Mouse (Mus musculus) neutrophil, adult 5-6 weeks (primary cell): ENCODE results near the gene Nek11. TPM values are rescaled to one million over a fixed set of nuclear protein-coding genes. Genes with fewer than 3 reads are reported as not detected.
"Not testable (repeated sequence)": the region's sequence is repeated elsewhere in the genome, so short reads cannot be mapped to it uniquely, and the experiment has no call there.

ENCODE experiments used
- ATAC-seq: fragments of 151-379, 151-347 bp; 2 replicates; pipeline ENCODE4 v1.8.0; 2017; ENCODE audit warnings: mild to moderate bottlenecking, moderate TSS enrichment; ENCODE audit not compliant: insufficient number of reproducible peaks, poor library complexity, low FRiP score, severe bottlenecking; ENCODE audit errors: extremely low read depth
- total RNA-seq: library from RNA; stranded (forward); fragments of 200-1000 nt; gene quantifications from 2 replicates; pipeline ENCODE4 v1.2.3, GENCODE M21; 2017

Nek11 gene
- total RNA-seq, 1 experiment from 2014 or later: 0.23 TPM

DNA sequence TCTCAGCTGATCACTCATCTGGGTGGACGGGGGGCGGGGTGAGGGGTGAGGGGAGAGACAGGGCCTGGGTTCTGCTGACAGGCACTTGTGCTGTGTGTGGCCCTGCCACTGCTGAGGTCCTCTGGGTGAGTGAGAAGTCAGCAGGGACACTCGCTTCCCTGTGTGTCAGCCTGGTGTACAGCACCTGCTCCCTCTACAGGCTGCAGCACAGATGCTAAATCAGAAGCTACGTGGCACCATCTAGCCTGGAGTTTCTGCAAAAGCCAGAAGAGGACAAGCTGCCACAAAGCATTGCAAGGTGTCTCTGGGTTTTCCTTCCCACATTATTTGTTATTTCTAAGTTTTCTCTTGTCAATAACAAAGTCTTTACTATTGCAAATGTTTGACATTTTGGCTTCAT lies 180.9 kb downstream of the Nek11 start:
- no peak for ATAC-seq

DNA sequence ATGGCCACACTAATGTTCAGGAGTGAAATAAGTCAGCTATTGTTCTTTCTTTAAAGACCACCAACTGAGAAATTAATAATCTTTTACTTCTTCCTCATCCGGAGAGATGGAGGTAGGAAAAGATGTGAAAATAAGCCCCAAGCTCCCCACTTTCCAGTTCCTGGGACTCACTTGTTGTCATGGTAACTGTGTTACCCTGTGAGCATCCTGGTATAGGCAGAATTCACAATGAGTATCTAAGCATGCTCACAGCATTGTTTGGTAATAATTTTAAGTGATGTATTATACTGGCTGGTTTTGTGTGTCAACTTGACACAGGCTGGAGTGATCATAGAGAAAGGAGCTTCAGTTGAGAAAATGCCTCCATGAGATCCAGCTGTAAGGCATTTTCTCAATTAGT lies 195.0 kb downstream of the Nek11 start:
- ATAC-seq: no peak

DNA sequence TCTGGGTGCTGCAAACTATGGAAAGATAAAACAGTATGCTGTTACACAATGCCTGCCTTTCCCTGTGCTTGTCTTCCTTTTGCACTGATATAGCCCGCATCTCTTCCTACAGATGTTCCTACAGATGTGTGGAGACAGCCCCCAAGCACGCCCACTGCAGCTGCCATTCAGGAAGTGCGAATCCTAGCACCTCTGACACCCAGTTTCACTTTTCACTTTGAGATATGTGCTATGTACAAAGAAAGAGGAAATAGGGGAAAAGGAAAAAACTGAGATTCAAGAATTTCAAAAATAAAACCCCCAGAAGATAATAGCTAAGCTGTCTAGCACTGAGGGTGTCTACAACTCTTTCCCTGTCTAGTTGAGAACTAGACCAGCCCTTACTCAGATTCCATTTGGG lies 208.6 kb downstream of the Nek11 start:
- ATAC-seq: no peak

DNA sequence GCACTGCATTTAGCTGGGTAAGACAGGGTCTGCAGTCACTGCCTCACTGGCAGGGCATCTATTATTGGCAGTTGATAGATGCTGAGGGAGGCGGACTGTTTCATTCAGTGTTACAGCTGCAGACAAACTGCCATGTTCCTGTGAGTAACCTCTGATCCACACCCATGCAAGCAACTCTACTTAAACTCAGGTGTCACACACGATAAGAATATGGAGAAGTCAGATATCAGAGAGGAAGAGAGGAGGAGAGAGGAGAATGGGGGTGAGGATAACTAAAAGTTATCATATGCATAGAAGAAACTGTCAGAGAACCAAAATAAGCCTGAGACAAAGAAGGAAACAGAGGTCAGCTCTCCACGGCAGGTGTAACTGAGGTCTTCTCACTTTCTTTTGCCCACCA lies 212.9 kb downstream of the Nek11 start:
- no peak for ATAC-seq

DNA sequence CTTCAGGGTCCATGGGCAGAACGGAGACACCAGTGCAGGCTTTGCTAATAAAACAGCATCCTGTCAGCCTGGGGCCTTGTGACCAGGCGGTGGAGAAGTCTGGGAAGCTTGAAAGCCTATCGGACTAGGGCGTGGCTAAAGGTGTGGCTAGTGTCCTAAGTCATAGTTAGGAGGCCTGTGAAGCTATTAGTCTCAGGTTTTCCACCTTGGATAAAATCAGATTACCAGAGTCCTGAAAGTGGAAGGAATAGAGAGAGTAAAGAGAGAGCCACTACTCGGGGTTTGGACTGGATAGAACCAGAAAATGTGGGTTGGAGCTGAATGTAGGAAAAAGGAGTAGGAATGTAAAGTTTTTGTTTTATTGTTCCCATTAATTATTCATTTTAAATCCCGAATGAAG lies 250.3 kb downstream of the Nek11 start, which contains the start of gene 1700080E11Rik:
TSS of gene 1700080E11Rik (minus strand) at position 101 of the 400 bp plus-strand sequence.
- ATAC-seq: no peak

DNA sequence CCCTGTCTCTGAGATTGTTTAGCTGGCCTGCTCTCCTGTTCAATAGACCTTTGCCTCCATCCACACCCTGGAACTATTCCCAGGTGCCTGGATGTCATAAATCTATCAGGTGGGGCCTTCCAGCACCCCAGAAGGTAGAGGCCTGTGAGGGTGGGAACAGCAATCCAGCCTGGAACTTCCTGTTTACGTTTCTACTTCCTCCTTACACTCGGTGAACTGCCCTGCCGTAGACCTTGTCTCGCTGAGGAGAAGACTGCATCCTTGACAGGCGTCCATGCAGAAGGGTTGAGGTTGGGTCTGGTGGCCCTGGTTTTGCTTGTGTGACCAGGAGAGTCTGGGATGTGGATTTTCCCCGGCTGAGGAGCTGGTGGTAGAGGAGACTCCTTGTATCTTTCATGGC lies 256.1 kb downstream of the Nek11 start:
- ATAC-seq: no peak

- ATAC-seq: no peak
Observed at GRCm38 (mm10) chr9:105136404-105136803, 258.9 kb downstream of the Nek11 start.

- ATAC-seq: no peak
Observed at GRCm38 (mm10) chr9:105134536-105134935, 260.8 kb downstream of the Nek11 start.

GRCm38 (mm10) chr9:105132002-105132367 lies 263.3 kb downstream of the Nek11 start:
- peak; percentile 39; the same call in 1 of the 2 replicates for ATAC-seq

- peak; percentile 94 for ATAC-seq
Observed at GRCm38 (mm10) chr9:105131253-105132001, 263.9 kb downstream of the Nek11 start, which contains the start of gene Nudt16. TSS of gene Nudt16 (minus strand) at chr9:105131824.

DNA sequence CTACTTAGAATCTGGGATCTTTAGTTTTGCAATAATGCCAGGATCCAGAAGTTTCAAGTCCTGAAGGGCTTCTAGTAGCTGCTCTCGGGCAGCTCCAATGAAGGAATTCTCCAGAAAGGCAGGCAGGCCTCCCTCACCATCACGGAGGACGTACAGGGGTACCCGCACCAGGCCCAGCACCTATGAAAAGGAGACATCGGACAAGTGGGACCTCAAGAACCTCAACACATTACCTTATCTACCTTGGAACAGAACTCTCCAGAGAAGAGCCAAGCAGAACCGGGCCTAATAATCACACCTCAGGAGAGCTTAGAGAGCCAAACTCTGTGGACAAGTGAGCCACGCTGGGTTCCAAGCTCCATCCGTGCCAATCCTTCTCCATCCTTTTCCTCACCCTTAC lies 265.0 kb downstream of the Nek11 start:
- no peak for ATAC-seq

- ATAC-seq: not testable (repeated sequence)
Observed at GRCm38 (mm10) chr9:105125206-105125605, 270.1 kb downstream of the Nek11 start.

Other genes starting within 250 kb of the Nek11 start
- gene Aste1, start 132 bp downstream of the Nek11 start, total RNA-seq: 22.6 and 26.2 TPM in 2 replicates
- 171 and 186 TPM in 2 replicates for gene Atp2c1, start 131.8 kb upstream of the Nek11 start, total RNA-seq
- gene Pik3r4, start 247.5 kb upstream of the Nek11 start, total RNA-seq: 40.0 and 46.2 TPM in 2 replicates